Mouse (Mus musculus): ENCODE data around the gene BC030867.

DNA sequence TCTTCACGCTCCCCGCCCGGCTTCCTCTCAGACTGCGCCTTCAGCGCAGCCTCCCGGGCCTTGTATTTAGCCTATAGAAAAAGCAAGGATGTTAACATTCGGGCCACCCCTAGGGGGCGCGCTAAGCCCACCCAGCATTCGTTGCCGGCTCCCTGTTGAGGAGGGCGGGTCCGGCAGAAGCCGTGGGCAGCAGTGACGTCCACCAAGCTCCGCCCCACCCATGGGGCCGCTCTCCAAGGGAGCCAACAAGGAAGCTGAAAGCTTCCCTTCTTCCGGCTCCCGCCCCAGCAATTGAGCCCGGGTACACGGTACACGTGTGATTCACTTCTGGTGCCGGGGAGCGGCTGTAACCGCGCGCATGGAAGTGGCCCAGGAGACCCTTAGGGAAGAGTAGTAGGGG is 60.3 kb downstream of the BC030867 start:
- TF ChIP-seq POLR2A (IDR thresholded peaks at IDR 0.05; ENCODE audit: low read depth, low read length) (no peak), CTCF (IDR thresholded peaks at IDR 0.05; ENCODE audit: extremely low read depth, insufficient read length, insufficient replicate concordance, low read depth, low read length) (peak; percentile 99)
